Mouse (Mus musculus) stomach, postnatal 0 days (tissue): ENCODE measurements around the gene Ankrd42.

Experiments
- CTCF ChIP-seq: IDR thresholded peaks from 2 replicates; pipeline ENCODE4 v1.5.1; 2016; ENCODE audit warnings: antibody characterized with exemption, low read depth, mild to moderate bottlenecking, moderate library complexity
- EP300 ChIP-seq: optimal IDR thresholded peaks from 2 replicates; pipeline ENCODE3; 2016; ENCODE audit warnings: antibody characterized with exemption

DNA sequence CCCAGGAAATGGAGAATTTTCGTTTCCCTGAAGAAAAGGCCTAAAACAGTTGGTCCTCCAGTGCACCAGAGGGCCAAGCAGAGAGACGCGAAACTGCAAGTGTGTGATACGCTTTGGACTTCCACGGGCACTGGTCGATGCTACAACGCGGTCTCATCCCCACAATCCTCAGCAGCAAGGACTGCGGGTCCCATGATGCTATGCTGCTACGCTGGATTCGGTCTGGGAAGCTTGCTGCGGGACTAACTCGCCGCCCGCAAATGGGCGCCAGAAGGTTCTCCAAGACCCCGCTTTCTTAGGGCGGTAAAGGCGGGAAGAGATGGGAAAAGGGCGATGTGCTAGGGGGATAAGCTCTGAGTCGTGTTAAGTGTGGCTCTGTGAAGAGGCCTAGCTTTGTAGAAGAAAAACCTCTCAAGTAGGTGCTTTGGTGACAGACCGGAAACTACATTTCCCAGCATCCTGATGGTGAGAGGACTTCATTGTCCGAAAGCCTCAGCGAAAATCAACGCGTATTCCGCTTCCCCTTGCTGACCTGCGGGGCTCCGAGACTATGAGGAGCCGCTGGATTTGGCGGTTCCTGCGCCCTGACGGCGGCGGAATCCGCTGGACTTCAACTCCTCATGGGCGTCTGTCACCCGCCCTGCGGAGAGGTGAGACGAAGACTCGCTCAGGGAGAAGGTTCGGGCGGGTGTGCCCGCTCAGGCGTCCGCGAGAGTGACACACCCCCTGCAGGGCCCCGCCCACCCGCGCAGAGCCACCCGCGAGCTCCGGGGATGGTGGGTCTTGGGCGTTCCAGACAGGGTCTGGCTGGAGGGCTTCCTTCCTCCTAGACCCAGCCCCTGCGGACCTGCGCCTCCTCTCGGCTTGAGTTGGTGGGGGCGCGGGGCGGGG, 75.7 kb downstream of the Ankrd42 start, which contains the start of gene Ccdc90b:
- TF ChIP-seq CTCF (peak; percentile 82), EP300 (peak; percentile 78)
